Mouse (Mus musculus): ENCODE data around the gene AY074887.

The AY074887 gene

GRCm38 (mm10) chr9:54916401-54916800 is 34.4 kb downstream of the AY074887 start:
- no peak for DNase-seq (ENCODE audit: low read depth)

DNA sequence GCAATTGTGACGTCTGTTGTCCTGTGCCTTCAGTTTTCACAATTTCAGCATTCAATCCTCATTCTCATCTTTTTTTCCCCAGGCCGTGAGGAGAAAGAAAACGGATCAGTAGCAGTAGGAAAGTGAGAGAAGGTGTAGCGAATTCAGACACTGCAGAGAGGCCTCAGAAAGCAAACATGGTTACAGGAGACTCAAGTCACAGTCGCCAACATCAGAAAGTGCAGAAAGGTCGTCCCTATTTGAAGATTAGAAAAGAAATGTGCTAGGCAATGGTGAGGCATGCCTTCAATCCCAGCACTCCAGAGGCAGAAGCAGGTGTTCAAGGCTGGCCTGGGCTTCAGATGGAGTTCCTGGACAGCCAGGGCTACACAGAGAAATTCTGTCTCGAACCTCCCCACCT is 35.2 kb downstream of the AY074887 start:
- DNase-seq (ENCODE audit: low read depth): no peak

GRCm38 (mm10) chr9:54909446-54909845 is 41.4 kb downstream of the AY074887 start:
- no peak for DNase-seq (ENCODE audit: low read depth)
